Mouse (Mus musculus) spleen, adult 2 months (tissue): ENCODE results near the gene Gins3. TPM values are rescaled to one million over a fixed set of nuclear protein-coding genes. Genes with fewer than 3 reads are reported as not detected.

ENCODE experiments used
- DNase-seq, 2 experiments: peaks; one replicate each; pipeline versions ENCODE4 v3.0.0 to v3.0.0-alpha.2; 2012 to 2021; ENCODE audit warnings: low spot score in 2 of 2, low read depth in 1 of 2
- H3K27ac ChIP-seq: fragments of 200-500 bp; 2 replicates; pipeline ENCODE4 v1.5.1; 2012; ENCODE audit warnings: low read length, inconsistent platforms; ENCODE audit not compliant: insufficient read depth
- H3K27me3 ChIP-seq: fragments of 200-500 bp; 2 replicates; pipeline ENCODE4 v1.6.1; 2012; ENCODE audit warnings: mild to moderate bottlenecking, moderate library complexity, low read length, inconsistent platforms; ENCODE audit not compliant: control insufficient read depth, insufficient read depth
- H3K36me3 ChIP-seq: fragments of 200-500 bp; 2 replicates; pipeline ENCODE4 v1.6.1; 2012; ENCODE audit warnings: mild to moderate bottlenecking, low read length, inconsistent platforms; ENCODE audit not compliant: control insufficient read depth, insufficient read depth
- H3K4me1 ChIP-seq: fragments of 200-500 bp; 2 replicates; pipeline ENCODE4 v1.6.1; 2011; ENCODE audit warnings: inconsistent platforms; ENCODE audit not compliant: control insufficient read depth, insufficient read depth, insufficient read length
- H3K4me3 ChIP-seq: fragments of 200-500 bp; 2 replicates; pipeline ENCODE4 v1.5.1; 2011; ENCODE audit warnings: mild to moderate bottlenecking, inconsistent platforms; ENCODE audit not compliant: insufficient read depth, insufficient read length; ENCODE audit errors: extremely low read depth
- CTCF ChIP-seq: fragments of 200-500 bp; IDR thresholded peaks from 2 replicates; pipeline ENCODE4 v1.5.1; 2011; ENCODE audit warnings: mild to moderate bottlenecking, inconsistent platforms; ENCODE audit not compliant: insufficient read depth, insufficient read length, insufficient replicate concordance; ENCODE audit errors: extremely low read depth
- POLR2A ChIP-seq: fragments of 200-500 bp; IDR thresholded peaks from 2 replicates; pipeline ENCODE4 v1.6.1; 2011; ENCODE audit warnings: low read depth, low read length, inconsistent platforms
- WGBS: fragments of 180-500 bp; shearing (Covaris S2); methylation state at CpG from one replicate; pipeline ENCODE4 v1.1.7; 2018; 5-methylcytosine and 5-hydroxymethylcytosine counted together
- polyA plus RNA-seq: library from polyadenylated mRNA; depleted of rRNA; stranded (reverse); fragments of >200 nt; gene quantifications from 2 replicates; pipeline ENCODE4 v1.2.3, GENCODE M21; 2012; rRNA removed

Gins3 gene
- polyA plus RNA-seq, 1 experiment = 2.1 TPM

GRCm38 (mm10) chr8:95690929-95691541 lies 57.8 kb downstream of the Gins3 start:
- 77% methylated on average over 13 of the region's 13 CpGs for WGBS
- H3K4me3 ChIP-seq = no peak overlapping the region
- H3K4me1 ChIP-seq = no peaks in the 10 kb centered on the region
- DNase-seq = no peak
- no peak overlapping the region for H3K27ac ChIP-seq
- H3K27me3 ChIP-seq = peaks cover 6% of the 10 kb centered on the region; the same call in 1 of the 2 replicates
- no peaks in the 10 kb centered on the region for H3K36me3 ChIP-seq
- TF ChIP-seq POLR2A = no peak
- TF ChIP-seq CTCF = no peak

- H3K36me3 ChIP-seq = no peaks in the 10 kb centered on the region
- H3K4me3 ChIP-seq = no peak overlapping the region
- H3K27ac ChIP-seq = no peak overlapping the region
- TF ChIP-seq POLR2A = no peak
- TF ChIP-seq CTCF = no peak
- H3K4me1 ChIP-seq = no peaks in the 10 kb centered on the region
- no peak for DNase-seq
- 40% methylated on average over 6 of the region's 6 CpGs for WGBS
- H3K27me3 ChIP-seq = peaks cover 6% of the 10 kb centered on the region
Observed at GRCm38 (mm10) chr8:95694631-95695030, 61.4 kb downstream of the Gins3 start.

Other genes with a start within 250 kb of the Gins3 start
- 21.7 and 33.3 TPM in 2 replicates for gene Cfap20, start 198.6 kb upstream of the Gins3 start, polyA plus RNA-seq
- 10.3 and 12.9 TPM in 2 replicates for gene Csnk2a2, start 143.4 kb upstream of the Gins3 start, polyA plus RNA-seq
- gene Ccdc113, start 99.4 kb upstream of the Gins3 start, polyA plus RNA-seq = not detected in 2 replicates
- gene Prss54, start 57.1 kb upstream of the Gins3 start, polyA plus RNA-seq = not detected in 2 replicates
- 1.2 and 2.0 TPM in 2 replicates for gene Ndrg4, start 43.5 kb downstream of the Gins3 start, polyA plus RNA-seq
- gene Setd6, start 82.4 kb downstream of the Gins3 start, polyA plus RNA-seq = 7.2 and 10.2 TPM in 2 replicates
- 68.2 and 74.1 TPM in 2 replicates for gene Cnot1, start 174.0 kb downstream of the Gins3 start, polyA plus RNA-seq
- 21.6 and 24.9 TPM in 2 replicates for gene Sap18b, start 191.9 kb downstream of the Gins3 start, polyA plus RNA-seq
- 14.9 and 20.1 TPM in 2 replicates for gene Slc38a7, start 220.1 kb downstream of the Gins3 start, polyA plus RNA-seq